Mouse (Mus musculus) monocyte, adult 5-6 weeks (primary cell): Measurements from ENCODE around the gene Atg101. TPM values are rescaled to one million over a fixed set of nuclear protein-coding genes. Genes with fewer than 3 reads are reported as not detected.
A peak's percentile ranks its signal among the peaks of the same experiment; 100 is the strongest.

Experiments
- ATAC-seq: fragments of 153-309, 156-312 bp; replicated peaks from 2 replicates; pipeline ENCODE4 v1.8.0; 2017; ENCODE audit warnings: mild to moderate bottlenecking; ENCODE audit not compliant: low TSS enrichment, insufficient number of reproducible peaks, severe bottlenecking, poor library complexity, low FRiP score
- total RNA-seq: library from RNA; stranded (forward); fragments of 200-1000, 200-491, 200-594 nt; gene quantifications from 3 replicates; pipeline ENCODE4 v1.2.3, GENCODE M21; 2017

Atg101 gene
- total RNA-seq, 1 experiment from 2014 or later, result 58.7 TPM

- peak; percentile 36 for ATAC-seq
Measured at GRCm38 (mm10) chr15:101252614-101253013, 31.5 kb upstream of the Atg101 start.

GRCm38 (mm10) chr15:101253563-101253885 lies 30.5 kb upstream of the Atg101 start:
- no peak for ATAC-seq

GRCm38 (mm10) chr15:101253886-101254795 lies 29.9 kb upstream of the Atg101 start, which contains the start of gene Nr4a1:
Gene Nr4a1 (plus strand): TSS chr15:101254269.
- ATAC-seq, result peak; percentile 11

GRCm38 (mm10) chr15:101255842-101256462 lies 28.1 kb upstream of the Atg101 start:
- peak; percentile 28 for ATAC-seq

GRCm38 (mm10) chr15:101256463-101257206 lies 27.4 kb upstream of the Atg101 start:
- peak; percentile 34 for ATAC-seq

GRCm38 (mm10) chr15:101258420-101258819 lies 25.7 kb upstream of the Atg101 start:
- ATAC-seq, result no peak

- no peak for ATAC-seq
Measured at GRCm38 (mm10) chr15:101259922-101260321, 24.1 kb upstream of the Atg101 start.

GRCm38 (mm10) chr15:101260387-101260786 lies 23.7 kb upstream of the Atg101 start:
- ATAC-seq, result no peak

- no peak for ATAC-seq
Measured at GRCm38 (mm10) chr15:101260874-101261622, 23.0 kb upstream of the Atg101 start.

GRCm38 (mm10) chr15:101262502-101262901 lies 21.6 kb upstream of the Atg101 start:
- peak; percentile 64 for ATAC-seq

GRCm38 (mm10) chr15:101266132-101266963 lies 17.7 kb upstream of the Atg101 start:
- peak; percentile 43 for ATAC-seq

- ATAC-seq, result no peak
Measured at GRCm38 (mm10) chr15:101267053-101268032, 16.7 kb upstream of the Atg101 start.

- no peak for ATAC-seq
Measured at GRCm38 (mm10) chr15:101270101-101270820, 13.8 kb upstream of the Atg101 start.

- no peak for ATAC-seq
Measured at GRCm38 (mm10) chr15:101271107-101271506, 13.0 kb upstream of the Atg101 start.

GRCm38 (mm10) chr15:101271513-101271912 lies 12.6 kb upstream of the Atg101 start:
- no peak for ATAC-seq

GRCm38 (mm10) chr15:101274380-101274779 lies 9.7 kb upstream of the Atg101 start:
- ATAC-seq, result no peak
